Mouse (Mus musculus) B cell, adult 2 months (primary cell): ENCODE data around the gene Smc1b.

Experiments
- DNase-seq, 2 experiments: peaks; one replicate each; pipeline ENCODE4 v3.0.0; 2022

Smc1b gene

GRCm38 (mm10) chr15:85131275-85132192 is at the start of gene Smc1b, which contains the start of gene Ribc2:
Gene Smc1b, minus strand, starts transcription at chr15:85131964.
Gene Ribc2, plus strand, starts transcription at chr15:85132078.
- DNase-seq, result no peak

- DNase-seq, result no peak
Measured at GRCm38 (mm10) chr15:85180368-85180767, 48.6 kb upstream of the Smc1b start.

GRCm38 (mm10) chr15:85179528-85180180 is 47.9 kb upstream of the Smc1b start:
- DNase-seq, result no peak

GRCm38 (mm10) chr15:85178172-85178571 is 46.4 kb upstream of the Smc1b start:
- no peak for DNase-seq

GRCm38 (mm10) chr15:85177576-85177975 is 45.8 kb upstream of the Smc1b start:
- peak; percentile 41 to 42 for DNase-seq

GRCm38 (mm10) chr15:85174060-85174459 is 42.3 kb upstream of the Smc1b start:
- DNase-seq, result no peak

- DNase-seq, result no peak
Measured at GRCm38 (mm10) chr15:85173425-85173824, 41.7 kb upstream of the Smc1b start.

- DNase-seq, result no peak
Measured at GRCm38 (mm10) chr15:85172054-85172453, 40.3 kb upstream of the Smc1b start.

- DNase-seq, result no peak
Measured at GRCm38 (mm10) chr15:85167086-85167679, 35.4 kb upstream of the Smc1b start.

GRCm38 (mm10) chr15:85166433-85166933 is 34.7 kb upstream of the Smc1b start:
- DNase-seq, result no peak

GRCm38 (mm10) chr15:85162693-85163663 is 31.2 kb upstream of the Smc1b start:
- no peak for DNase-seq

- DNase-seq, result no peak
Measured at GRCm38 (mm10) chr15:85161416-85161815, 29.7 kb upstream of the Smc1b start.

- no peak for DNase-seq
Measured at GRCm38 (mm10) chr15:85156198-85156597, 24.4 kb upstream of the Smc1b start.

GRCm38 (mm10) chr15:85154091-85154490 is 22.3 kb upstream of the Smc1b start:
- no peak for DNase-seq

GRCm38 (mm10) chr15:85152577-85152976 is 20.8 kb upstream of the Smc1b start:
- no peak for DNase-seq

- DNase-seq, result peak; percentile 19
Measured at GRCm38 (mm10) chr15:85151433-85151918, 19.7 kb upstream of the Smc1b start.

- DNase-seq, result no peak
Measured at GRCm38 (mm10) chr15:85144249-85144648, 12.5 kb upstream of the Smc1b start.

- no peak for DNase-seq
Measured at GRCm38 (mm10) chr15:85143747-85144146, 12.0 kb upstream of the Smc1b start.

- no peak for DNase-seq
Measured at GRCm38 (mm10) chr15:85143161-85143560, 11.4 kb upstream of the Smc1b start.

GRCm38 (mm10) chr15:85142441-85142840 is 10.7 kb upstream of the Smc1b start:
- no peak for DNase-seq

- no peak for DNase-seq
Measured at GRCm38 (mm10) chr15:85141290-85141689, 9.5 kb upstream of the Smc1b start.

GRCm38 (mm10) chr15:85135143-85135542 is 3.4 kb upstream of the Smc1b start:
- DNase-seq, result no peak
